Mouse (Mus musculus) kidney, embryonic 15.5 days (tissue): ENCODE measurements at regions not wholly inside any gene's neighbourhood (a gene's known extent, or its start where the extent isn't known, plus 50 kb on each side); places are given as distances from the start of the nearest gene placed in this dataset.

ENCODE experiments used
- ATAC-seq: fragments of 200-750 bp; cut with Nextera tagmentation; replicated peaks from 2 replicates; pipeline ENCODE4 v1.8.0; 2017; ENCODE audit warnings: moderate TSS enrichment; ENCODE audit not compliant: low FRiP score
- H3K27ac ChIP-seq: fragments of 300-500 bp; sonication (generic); 2 replicates; pipeline ENCODE4 v1.5.1; 2015; ENCODE audit warnings: mild to moderate bottlenecking, inconsistent platforms
- H3K27me3 ChIP-seq: fragments of 300-500 bp; sonication (generic); 2 replicates; pipeline ENCODE4 v1.6.1; 2015; ENCODE audit warnings: inconsistent platforms
- H3K36me3 ChIP-seq: fragments of 300-500 bp; sonication (generic); 2 replicates; pipeline ENCODE4 v1.6.1; 2015; ENCODE audit warnings: inconsistent platforms
- H3K4me1 ChIP-seq: fragments of 300-500 bp; sonication (generic); 2 replicates; pipeline ENCODE4 v1.6.1; 2015; ENCODE audit warnings: inconsistent platforms
- H3K4me2 ChIP-seq: fragments of 300-500 bp; sonication (generic); 2 replicates; pipeline ENCODE4 v1.6.1; 2015; ENCODE audit warnings: moderate library complexity, mild to moderate bottlenecking, inconsistent platforms
- H3K4me3 ChIP-seq: fragments of 300-500 bp; sonication (generic); replicated peaks from 2 replicates; pipeline ENCODE4 v1.5.1; 2015; ENCODE audit warnings: mild to moderate bottlenecking, inconsistent platforms
- H3K9ac ChIP-seq: fragments of 300-500 bp; sonication (generic); 2 replicates; pipeline ENCODE4 v1.6.1; 2015; ENCODE audit warnings: mild to moderate bottlenecking, inconsistent platforms
- H3K9me3 ChIP-seq: fragments of 300-500 bp; sonication (generic); replicated peaks from 2 replicates; pipeline ENCODE4 v1.6.1; 2016; ENCODE audit warnings: inconsistent platforms
- WGBS: fragments of 180-500 bp; shearing (Covaris S2); methylation state at CpG from one replicate; pipeline ENCODE4 v1.1.7; 2015; ENCODE audit warnings: mixed read lengths; 5-methylcytosine and 5-hydroxymethylcytosine counted together

GRCm38 (mm10) chr12:94399991-94400390 is 1292.0 kb upstream of the Flrt2 start:
- ATAC-seq = no peak
- Histone ChIP-seq H3K27me3 (no peaks in the 10 kb centered on the region), H3K4me2 (no peak overlapping the region), H3K9me3 (no peaks in the 10 kb centered on the region), H3K27ac (no peak overlapping the region), H3K9ac (no peak overlapping the region), H3K4me3 (no peak overlapping the region), H3K4me1 (no peaks in the 10 kb centered on the region), H3K36me3 (no peaks in the 10 kb centered on the region)
- 44% methylated on average over 2 of the region's 2 CpGs for whole genome bisulfite sequencing

- H3K9ac ChIP-seq = no peak overlapping the region
- H3K4me1 ChIP-seq = 0 out of 2 replicates have a peak, but pooled peaks cover 5% of the 10 kb centered on the region
- H3K36me3 ChIP-seq = no peaks in the 10 kb centered on the region
- no peaks in the 10 kb centered on the region for H3K27me3 ChIP-seq
- H3K4me2 ChIP-seq = no peak overlapping the region
- no peak for ATAC-seq
- H3K27ac ChIP-seq = no peak overlapping the region
- 41% methylated on average over 5 of the region's 5 CpGs for WGBS
- no peak overlapping the region for H3K4me3 ChIP-seq
- H3K9me3 ChIP-seq = no peaks in the 10 kb centered on the region
These were observed 1271.1 kb upstream of the Flrt2 start for GRCm38 (mm10) chr12:94420918-94421317.

GRCm38 (mm10) chr12:94421743-94422142 is 1270.3 kb upstream of the Flrt2 start:
- ATAC-seq = no peak
- Histone ChIP-seq H3K9ac (no peak overlapping the region), H3K4me2 (no peak overlapping the region), H3K27me3 (no peaks in the 10 kb centered on the region), H3K4me1 (0 out of 2 replicates have a peak, but pooled peaks cover 5% of the 10 kb centered on the region), H3K9me3 (no peaks in the 10 kb centered on the region), H3K27ac (no peak overlapping the region), H3K36me3 (no peaks in the 10 kb centered on the region), H3K4me3 (no peak overlapping the region)
- WGBS = 84% methylated on average over 3 of the region's 3 CpGs

GRCm38 (mm10) chr12:94424340-94424981 is 1267.6 kb upstream of the Flrt2 start:
- Histone ChIP-seq H3K9ac (no peak overlapping the region), H3K36me3 (no peaks in the 10 kb centered on the region), H3K4me2 (no peak overlapping the region), H3K4me1 (0 out of 2 replicates have a peak, but pooled peaks cover 5% of the 10 kb centered on the region), H3K27ac (no peak overlapping the region), H3K9me3 (no peaks in the 10 kb centered on the region), H3K4me3 (no peak overlapping the region), H3K27me3 (no peaks in the 10 kb centered on the region)
- ATAC-seq = peak; percentile 46; the same call in 1 of the 2 replicates
- 29% methylated on average over 3 of the region's 3 CpGs for WGBS

GRCm38 (mm10) chr12:94449517-94449916 is 1242.5 kb upstream of the Flrt2 start:
- ATAC-seq = 0 out of 2 replicates have a peak, but pooled peaks have one; percentile 46
- no peaks in the 10 kb centered on the region for H3K36me3 ChIP-seq
- H3K4me1 ChIP-seq = no peaks in the 10 kb centered on the region
- H3K4me2 ChIP-seq = no peak overlapping the region
- H3K4me3 ChIP-seq = no peak overlapping the region
- no peak overlapping the region for H3K27ac ChIP-seq
- WGBS = 32% methylated on average over 1 of the region's 1 CpGs
- H3K27me3 ChIP-seq = no peaks in the 10 kb centered on the region
- H3K9me3 ChIP-seq = no peaks in the 10 kb centered on the region
- H3K9ac ChIP-seq = no peak overlapping the region

GRCm38 (mm10) chr12:94468027-94468426 is 1224.0 kb upstream of the Flrt2 start:
- Histone ChIP-seq H3K9ac (no peak overlapping the region), H3K9me3 (no peaks in the 10 kb centered on the region), H3K27ac (no peak overlapping the region), H3K4me1 (no peaks in the 10 kb centered on the region), H3K36me3 (no peaks in the 10 kb centered on the region), H3K4me3 (no peak overlapping the region), H3K4me2 (no peak overlapping the region), H3K27me3 (no peaks in the 10 kb centered on the region)
- ATAC-seq = no peak
- 50% methylated on average over 2 of the region's 2 CpGs for WGBS

- ATAC-seq = no peak
- WGBS = 87% methylated on average over 3 of the region's 3 CpGs
- no peaks in the 10 kb centered on the region for H3K4me1 ChIP-seq
- H3K27me3 ChIP-seq = no peaks in the 10 kb centered on the region
- H3K4me2 ChIP-seq = no peak overlapping the region
- H3K27ac ChIP-seq = no peak overlapping the region
- H3K9ac ChIP-seq = no peak overlapping the region
- H3K9me3 ChIP-seq = no peaks in the 10 kb centered on the region
- no peak overlapping the region for H3K4me3 ChIP-seq
- H3K36me3 ChIP-seq = no peaks in the 10 kb centered on the region
These were observed 1223.4 kb upstream of the Flrt2 start for GRCm38 (mm10) chr12:94468609-94469008.

- Histone ChIP-seq H3K4me3 (no peak overlapping the region), H3K4me2 (no peak overlapping the region), H3K4me1 (no peaks in the 10 kb centered on the region), H3K27ac (no peak overlapping the region), H3K9ac (no peak overlapping the region), H3K36me3 (no peaks in the 10 kb centered on the region), H3K27me3 (no peaks in the 10 kb centered on the region), H3K9me3 (no peaks in the 10 kb centered on the region)
- ATAC-seq = no peak
- 57% methylated on average over 2 of the region's 2 CpGs for WGBS
These were observed 1222.2 kb upstream of the Flrt2 start for GRCm38 (mm10) chr12:94469850-94470249.

- ATAC-seq = no peak
- 58% methylated on average over 1 of the region's 1 CpGs for WGBS
These were observed 1221.0 kb upstream of the Flrt2 start for GRCm38 (mm10) chr12:94470981-94471380.

GRCm38 (mm10) chr12:94488721-94489120 is 1203.3 kb upstream of the Flrt2 start:
- Histone ChIP-seq H3K27ac (no peak overlapping the region), H3K4me2 (no peak overlapping the region), H3K9ac (no peak overlapping the region), H3K4me1 (no peaks in the 10 kb centered on the region), H3K36me3 (no peaks in the 10 kb centered on the region), H3K4me3 (no peak overlapping the region), H3K27me3 (no peaks in the 10 kb centered on the region), H3K9me3 (no peaks in the 10 kb centered on the region)
- no peak for ATAC-seq
- WGBS = 62% methylated on average over 2 of the region's 2 CpGs

More at GRCm38 (mm10) chr12:94470981-94471380, 1221.0 kb upstream of the Flrt2 start:
- no peak overlapping the region for H3K4me2 ChIP-seq
- H3K4me3 ChIP-seq = no peak overlapping the region
- no peaks in the 10 kb centered on the region for H3K36me3 ChIP-seq
- no peaks in the 10 kb centered on the region for H3K9me3 ChIP-seq
- H3K27ac ChIP-seq = no peak overlapping the region
- no peak overlapping the region for H3K9ac ChIP-seq
- no peaks in the 10 kb centered on the region for H3K4me1 ChIP-seq
- H3K27me3 ChIP-seq = no peaks in the 10 kb centered on the region

GRCm38 (mm10) chr12:94508099-94508498 is 1183.9 kb upstream of the Flrt2 start:
- H3K27me3 ChIP-seq = no peaks in the 10 kb centered on the region
- no peak overlapping the region for H3K27ac ChIP-seq
- peaks cover 3% of the 10 kb centered on the region; the same call in 1 of the 2 replicates for H3K4me1 ChIP-seq
- H3K4me2 ChIP-seq = no peak overlapping the region
- ATAC-seq = no peak
- no peak overlapping the region for H3K4me3 ChIP-seq
- no peak overlapping the region for H3K9ac ChIP-seq
- 67% methylated on average over 7 of the region's 7 CpGs for WGBS
- no peaks in the 10 kb centered on the region for H3K9me3 ChIP-seq
- no peaks in the 10 kb centered on the region for H3K36me3 ChIP-seq

- Histone ChIP-seq H3K9ac (no peak overlapping the region), H3K36me3 (no peaks in the 10 kb centered on the region), H3K27ac (no peak overlapping the region), H3K4me3 (no peak overlapping the region), H3K4me2 (no peak overlapping the region), H3K4me1 (peaks cover 3% of the 10 kb centered on the region; the same call in 1 of the 2 replicates), H3K9me3 (no peaks in the 10 kb centered on the region), H3K27me3 (no peaks in the 10 kb centered on the region)
- WGBS = 25% methylated on average over 5 of the region's 5 CpGs
- no peak for ATAC-seq
These were observed 1182.2 kb upstream of the Flrt2 start for GRCm38 (mm10) chr12:94509855-94510254.

GRCm38 (mm10) chr12:94544706-94545105 is 1147.3 kb upstream of the Flrt2 start:
- no peak overlapping the region for H3K9ac ChIP-seq
- H3K4me1 ChIP-seq = no peaks in the 10 kb centered on the region
- WGBS = 66% methylated on average over 7 of the region's 7 CpGs
- H3K9me3 ChIP-seq = no peaks in the 10 kb centered on the region
- no peaks in the 10 kb centered on the region for H3K27me3 ChIP-seq
- no peak overlapping the region for H3K4me2 ChIP-seq
- H3K36me3 ChIP-seq = no peaks in the 10 kb centered on the region
- H3K27ac ChIP-seq = no peak overlapping the region
- H3K4me3 ChIP-seq = no peak overlapping the region
- peak; percentile 74; the same call in 1 of the 2 replicates for ATAC-seq
